Mouse (Mus musculus) forebrain, embryonic 11.5 days (tissue): ENCODE measurements around the gene Wdsub1. TPM values are rescaled to one million over a fixed set of nuclear protein-coding genes. Genes with fewer than 3 reads are reported as not detected.
A peak's percentile ranks its signal among the peaks of the same experiment; 100 is the strongest.

Source experiments
- ATAC-seq: fragments of 200-750 bp; cut with Nextera tagmentation; replicated peaks from 2 replicates; pipeline ENCODE4 v1.8.0; 2017; ENCODE audit warnings: moderate TSS enrichment; ENCODE audit not compliant: low FRiP score
- DNase-seq: peaks from one replicate; pipeline ENCODE4 v3.0.0-alpha.2; 2017; ENCODE audit warnings: low spot score
- H3K27ac ChIP-seq: fragments of 300-500 bp; sonication (generic); 2 replicates; pipeline ENCODE4 v1.5.1; 2014; ENCODE audit warnings: low read depth, low read length
- H3K27me3 ChIP-seq: fragments of 300-500 bp; sonication (generic); 2 replicates; pipeline ENCODE4 v1.6.1; 2014; ENCODE audit warnings: mild to moderate bottlenecking, low read length, mixed read lengths; ENCODE audit not compliant: control insufficient read depth, insufficient read depth
- H3K36me3 ChIP-seq: fragments of 300-500 bp; sonication (generic); 2 replicates; pipeline ENCODE4 v1.6.1; 2014; ENCODE audit warnings: mild to moderate bottlenecking, low read length, moderate library complexity, mixed read lengths; ENCODE audit not compliant: control insufficient read depth, insufficient read depth
- H3K4me1 ChIP-seq: fragments of 300-500 bp; sonication (generic); replicated peaks from 2 replicates; pipeline ENCODE4 v1.6.1; 2014; ENCODE audit warnings: low read length, mixed read lengths; ENCODE audit not compliant: control insufficient read depth, insufficient read depth
- H3K4me2 ChIP-seq: fragments of 300-500 bp; sonication (generic); 2 replicates; pipeline ENCODE4 v1.6.1; 2014; ENCODE audit warnings: low read depth, mild to moderate bottlenecking, low read length, moderate library complexity, mixed read lengths; ENCODE audit not compliant: severe bottlenecking
- H3K4me3 ChIP-seq: fragments of 300-500 bp; sonication (generic); 2 replicates; pipeline ENCODE4 v1.5.1; 2014; ENCODE audit warnings: low read depth, low read length
- H3K9ac ChIP-seq: fragments of 300-500 bp; sonication (generic); 2 replicates; pipeline ENCODE4 v1.6.1; 2014; ENCODE audit warnings: low read length
- H3K9me3 ChIP-seq: fragments of 300-500 bp; sonication (generic); 2 replicates; pipeline ENCODE4 v1.6.1; 2016; ENCODE audit warnings: low read length, mixed read lengths; ENCODE audit not compliant: control insufficient read depth
- WGBS: fragments of 180-500 bp; shearing (Covaris S2); extraction: QIAGEN DNeasy Blood & Tissue Kit; methylation state at CpG from one replicate; pipeline ENCODE4 v1.1.7; 2014; 5-methylcytosine and 5-hydroxymethylcytosine counted together
- polyA plus RNA-seq: library from polyadenylated mRNA; unstranded; fragments of >200 nt; fragmentation: Nextera tagmentation; extraction: Ambion mirVana; gene quantifications from 2 replicates; pipeline ENCODE4 v1.2.1, GENCODE M21; 2014

Wdsub1 gene
- polyA plus RNA-seq, 1 experiment from 2014 or later: 19.9 TPM

DNA sequence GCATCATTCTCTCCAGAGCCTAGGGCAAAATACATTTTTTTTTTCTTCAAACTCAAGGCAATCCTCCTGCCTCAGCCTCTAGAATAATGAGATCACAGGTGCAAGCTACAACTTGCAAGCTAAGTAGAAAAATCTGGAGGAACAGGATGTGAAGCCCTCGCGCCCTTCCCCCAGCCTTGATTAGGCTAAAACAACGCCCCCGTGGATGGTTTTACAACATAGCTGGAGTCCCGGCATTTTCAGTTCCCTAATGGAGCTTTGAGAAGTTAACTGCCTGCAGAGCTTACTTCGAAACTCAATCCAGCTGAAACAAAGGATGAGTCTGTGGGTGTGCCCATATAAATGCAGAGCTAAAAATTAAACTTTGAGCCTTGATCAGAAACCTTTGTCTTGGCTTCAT is 7.3 kb upstream of the Wdsub1 start:
- 87% methylated on average over 6 of the region's 6 CpGs for WGBS
- Histone ChIP-seq H3K4me1 (no peaks in the 10 kb centered on the region), H3K4me3 (no peak overlapping the region), H3K4me2 (no peak overlapping the region), H3K27me3 (no peaks in the 10 kb centered on the region), H3K36me3 (no peaks in the 10 kb centered on the region), H3K27ac (no peak overlapping the region), H3K9ac (no peak overlapping the region), H3K9me3 (no peaks in the 10 kb centered on the region)
- ATAC-seq (no peak), DNase-seq (no peak)

DNA sequence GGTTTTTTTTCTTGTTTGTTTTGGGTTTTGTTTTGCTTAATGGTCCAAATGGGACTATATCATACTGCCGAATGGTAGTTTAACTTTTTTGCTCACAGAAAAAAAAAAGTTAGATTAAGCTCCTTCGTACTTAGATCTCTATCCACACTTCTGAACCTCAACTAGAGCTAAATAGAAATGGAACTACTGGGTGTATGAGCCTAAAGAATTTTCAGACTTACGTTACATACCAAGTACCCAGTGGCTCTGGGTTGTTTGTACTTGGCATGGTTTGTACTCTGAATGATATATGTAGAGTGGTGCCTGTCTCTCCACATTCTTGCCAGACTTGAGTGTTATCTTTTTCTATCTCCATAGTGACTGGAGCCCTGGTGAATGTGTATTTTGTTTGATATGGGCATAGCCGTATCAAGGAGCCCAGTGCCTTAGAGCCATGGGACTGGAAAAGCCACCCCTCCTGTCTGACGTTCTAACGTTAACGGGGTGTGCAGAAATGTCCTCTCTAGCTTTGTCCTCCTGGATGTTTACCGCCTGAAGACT is 421 bp upstream of the Wdsub1 start:
- WGBS: 71% methylated on average over 8 of the region's 8 CpGs
- peak; percentile 45 for ATAC-seq
- H3K4me2 ChIP-seq: peak overlapping the region; percentile 79; the same call in 1 of the 2 replicates
- no peaks in the 10 kb centered on the region for H3K36me3 ChIP-seq
- H3K27me3 ChIP-seq: no peaks in the 10 kb centered on the region
- H3K4me1 ChIP-seq: no peaks in the 10 kb centered on the region
- no peak overlapping the region for H3K9ac ChIP-seq
- H3K4me3 ChIP-seq: peak overlapping the region; percentile 74
- DNase-seq: no peak
- H3K9me3 ChIP-seq: no peaks in the 10 kb centered on the region
- no peak overlapping the region for H3K27ac ChIP-seq

DNA sequence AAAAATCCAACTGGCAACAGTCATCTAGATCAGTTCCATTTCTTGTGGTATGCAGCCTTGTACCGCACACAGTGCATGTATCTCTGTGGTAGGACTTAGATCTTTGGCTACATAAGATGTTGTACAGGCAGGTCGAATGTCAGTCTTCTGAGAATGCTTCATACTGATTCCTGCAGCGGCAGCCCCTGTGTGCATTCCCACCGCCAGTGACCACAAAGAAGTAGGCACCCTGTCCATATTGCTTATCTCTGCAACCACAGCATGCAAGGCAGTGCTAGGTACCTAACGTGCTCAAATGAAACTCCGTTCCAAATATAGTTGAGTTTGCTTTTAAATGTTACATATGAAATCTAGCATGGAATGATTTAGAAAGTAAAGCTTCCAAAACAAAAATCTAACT is 987 bp downstream of the Wdsub1 start:
- WGBS: 86% methylated on average over 6 of the region's 6 CpGs
- no peaks in the 10 kb centered on the region for H3K36me3 ChIP-seq
- no peak overlapping the region; the same call in 1 of the 2 replicates for H3K4me3 ChIP-seq
- H3K27me3 ChIP-seq: no peaks in the 10 kb centered on the region
- ATAC-seq (no peak), DNase-seq (no peak)
- no peaks in the 10 kb centered on the region for H3K9me3 ChIP-seq
- peak overlapping the region; percentile 79; the same call in 1 of the 2 replicates for H3K4me2 ChIP-seq
- no peaks in the 10 kb centered on the region for H3K4me1 ChIP-seq
- H3K27ac ChIP-seq: no peak overlapping the region
- no peak overlapping the region for H3K9ac ChIP-seq

DNA sequence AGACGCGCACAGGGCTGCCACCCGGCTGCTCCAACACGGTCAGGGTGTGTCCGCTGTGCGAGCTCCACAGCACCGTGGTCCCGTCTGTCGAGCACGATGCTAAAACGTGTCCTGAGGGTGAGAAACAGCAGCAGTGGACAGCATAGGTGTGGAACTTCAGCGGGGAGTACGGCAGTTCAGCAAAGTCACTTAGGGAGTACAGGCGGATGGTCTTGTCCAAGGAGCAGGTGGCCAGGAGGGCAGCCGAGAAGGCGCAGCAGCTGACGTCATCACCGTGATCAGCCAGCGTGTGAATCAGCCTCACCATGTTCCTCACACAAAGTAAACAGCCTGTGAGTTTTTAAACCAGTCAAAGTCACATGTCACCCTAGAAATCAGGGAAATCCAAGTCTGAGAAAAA is 4.2 kb downstream of the Wdsub1 start:
- no peak for DNase-seq
- H3K4me1 ChIP-seq: no peaks in the 10 kb centered on the region
- no peaks in the 10 kb centered on the region for H3K36me3 ChIP-seq
- H3K4me2 ChIP-seq: no peak overlapping the region
- H3K4me3 ChIP-seq: no peak overlapping the region
- H3K9ac ChIP-seq: no peak overlapping the region
- H3K9me3 ChIP-seq: no peaks in the 10 kb centered on the region
- H3K27ac ChIP-seq: no peak overlapping the region
- H3K27me3 ChIP-seq: no peaks in the 10 kb centered on the region
- WGBS: 79% methylated on average over 19 of the region's 19 CpGs
- ATAC-seq: no peak

DNA sequence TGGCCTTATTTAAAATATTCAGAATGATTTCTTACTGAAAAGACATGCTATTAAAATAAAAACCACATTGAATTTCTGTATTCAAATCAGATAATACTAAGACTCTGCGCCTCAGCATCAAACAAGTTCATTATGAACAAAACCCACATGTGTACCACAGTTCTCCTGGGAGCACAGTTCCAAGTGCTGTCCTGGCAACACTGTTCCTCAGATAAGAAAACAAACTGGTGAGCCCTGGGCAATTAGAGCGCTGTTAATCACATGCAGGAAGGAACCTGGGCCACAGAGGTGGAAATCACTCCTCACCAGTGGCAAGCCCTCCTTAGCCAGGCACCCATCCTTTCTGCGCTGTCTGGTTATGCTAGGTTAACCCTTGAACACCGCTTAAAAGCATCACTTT is 5.1 kb downstream of the Wdsub1 start:
- Histone ChIP-seq H3K4me3 (no peak overlapping the region), H3K4me1 (no peaks in the 10 kb centered on the region), H3K4me2 (no peak overlapping the region), H3K27me3 (no peaks in the 10 kb centered on the region), H3K9ac (no peak overlapping the region), H3K36me3 (no peaks in the 10 kb centered on the region), H3K9me3 (no peaks in the 10 kb centered on the region), H3K27ac (no peak overlapping the region)
- DNase-seq (no peak), ATAC-seq (no peak)
- 93% methylated on average over 4 of the region's 4 CpGs for WGBS

DNA sequence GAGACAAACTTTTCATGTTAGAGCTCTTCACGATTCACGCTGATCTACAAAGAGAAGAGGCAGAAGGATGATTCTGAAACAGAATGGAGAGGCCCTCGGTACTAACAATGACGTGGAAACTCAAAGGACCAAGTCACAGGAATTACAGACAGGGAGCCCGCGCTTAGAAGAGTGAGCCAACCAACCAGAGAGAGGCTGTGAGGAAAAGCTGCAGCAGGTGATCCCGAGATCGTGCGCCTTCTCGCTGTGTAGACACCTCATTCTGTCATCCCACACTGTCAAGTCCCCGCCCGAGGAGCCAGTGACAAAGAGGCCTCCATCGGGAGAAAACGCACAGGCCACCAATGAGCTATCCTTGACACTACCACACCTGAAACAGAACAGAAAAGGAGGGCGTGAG is 5.9 kb downstream of the Wdsub1 start:
- Histone ChIP-seq H3K9me3 (no peaks in the 10 kb centered on the region), H3K4me3 (no peak overlapping the region), H3K4me2 (no peak overlapping the region), H3K4me1 (no peaks in the 10 kb centered on the region), H3K9ac (no peak overlapping the region), H3K27me3 (no peaks in the 10 kb centered on the region), H3K36me3 (no peaks in the 10 kb centered on the region; the same call in 1 of the 2 replicates), H3K27ac (no peak overlapping the region)
- DNase-seq (no peak), ATAC-seq (no peak)
- 93% methylated on average over 15 of the region's 15 CpGs for WGBS

DNA sequence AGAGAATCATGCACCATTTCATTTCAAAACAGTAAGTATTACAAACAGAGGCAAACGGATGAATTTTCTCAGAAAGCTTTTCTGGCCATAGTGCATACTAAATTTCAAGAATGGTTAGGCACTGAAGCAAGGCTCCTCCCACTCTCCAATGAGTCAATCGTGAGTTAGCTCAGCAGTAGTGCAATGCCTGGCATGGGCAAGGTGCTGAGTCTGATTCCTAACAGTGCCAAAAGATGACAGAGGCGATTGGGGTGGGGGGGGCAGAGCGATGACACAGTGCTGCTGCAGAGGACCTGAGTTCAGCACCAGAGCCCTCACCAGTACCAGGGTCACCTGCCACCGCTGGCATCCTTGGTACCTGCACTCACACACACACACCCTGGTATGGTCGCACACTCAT is 11.9 kb downstream of the Wdsub1 start:
- ATAC-seq (no peak), DNase-seq (no peak)
- no peaks in the 10 kb centered on the region for H3K27me3 ChIP-seq
- no peaks in the 10 kb centered on the region for H3K9me3 ChIP-seq
- no peak overlapping the region for H3K4me2 ChIP-seq
- 90% methylated on average over 6 of the region's 6 CpGs for WGBS
- no peak overlapping the region for H3K9ac ChIP-seq
- no peak overlapping the region for H3K4me3 ChIP-seq
- no peaks in the 10 kb centered on the region; the same call in 1 of the 2 replicates for H3K36me3 ChIP-seq
- no peaks in the 10 kb centered on the region for H3K4me1 ChIP-seq
- no peak overlapping the region for H3K27ac ChIP-seq

DNA sequence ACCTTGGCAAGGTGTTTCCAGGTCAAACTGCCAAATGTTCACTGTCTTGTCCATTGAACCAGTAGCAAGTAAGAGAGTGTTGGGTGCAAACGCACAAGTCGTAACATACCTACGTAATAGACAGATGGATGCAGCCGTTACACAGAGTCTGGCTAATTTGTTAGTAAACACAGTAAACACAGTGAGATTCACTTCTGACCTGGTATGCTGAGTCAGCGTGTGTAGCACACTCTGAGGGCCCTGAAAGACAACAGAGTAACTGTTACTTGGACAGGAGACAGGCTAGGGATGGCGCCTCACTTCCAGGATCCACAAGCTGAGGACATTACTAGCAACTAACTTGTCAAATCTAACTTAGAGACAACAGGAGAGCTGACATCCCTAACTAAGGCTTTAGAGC is 19.8 kb downstream of the Wdsub1 start:
- DNase-seq (no peak), ATAC-seq (no peak)
- Histone ChIP-seq H3K4me2 (no peak overlapping the region), H3K9ac (no peak overlapping the region), H3K36me3 (no peaks in the 10 kb centered on the region), H3K27ac (no peak overlapping the region), H3K4me1 (no peaks in the 10 kb centered on the region), H3K9me3 (no peaks in the 10 kb centered on the region), H3K27me3 (no peaks in the 10 kb centered on the region), H3K4me3 (no peak overlapping the region)
- WGBS: 89% methylated on average over 6 of the region's 6 CpGs

DNA sequence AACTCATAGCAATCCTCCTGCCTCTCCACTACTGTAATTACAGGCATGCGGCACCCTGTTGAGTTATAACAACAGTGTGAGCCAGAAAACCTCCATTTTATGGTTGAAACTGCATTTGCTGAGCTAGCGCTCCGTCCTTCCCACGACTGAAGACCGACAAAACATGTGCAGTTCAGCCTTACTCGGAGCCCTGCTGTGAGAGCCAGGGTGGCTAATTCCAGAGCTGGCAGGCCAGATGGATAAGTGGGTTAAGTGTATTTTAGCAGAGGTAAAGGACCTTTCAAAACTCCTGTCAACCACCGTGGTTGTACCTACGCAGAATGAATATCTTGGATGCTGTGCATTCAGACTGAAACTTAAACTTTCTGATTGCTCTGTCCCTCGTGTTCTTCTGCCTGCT is 28.0 kb downstream of the Wdsub1 start:
- 82% methylated on average over 9 of the region's 9 CpGs for WGBS
- H3K4me3 ChIP-seq: no peak overlapping the region
- H3K36me3 ChIP-seq: no peaks in the 10 kb centered on the region
- H3K9ac ChIP-seq: no peak overlapping the region
- H3K4me1 ChIP-seq: 0 out of 2 replicates have a peak, but pooled peaks cover 1% of the 10 kb centered on the region
- H3K27ac ChIP-seq: no peak overlapping the region
- no peak overlapping the region for H3K4me2 ChIP-seq
- no peaks in the 10 kb centered on the region for H3K9me3 ChIP-seq
- no peaks in the 10 kb centered on the region for H3K27me3 ChIP-seq
- DNase-seq (no peak), ATAC-seq (no peak)
